ENCODE assay signal across 20 mouse cellular contexts in the genomic region with DNA sequence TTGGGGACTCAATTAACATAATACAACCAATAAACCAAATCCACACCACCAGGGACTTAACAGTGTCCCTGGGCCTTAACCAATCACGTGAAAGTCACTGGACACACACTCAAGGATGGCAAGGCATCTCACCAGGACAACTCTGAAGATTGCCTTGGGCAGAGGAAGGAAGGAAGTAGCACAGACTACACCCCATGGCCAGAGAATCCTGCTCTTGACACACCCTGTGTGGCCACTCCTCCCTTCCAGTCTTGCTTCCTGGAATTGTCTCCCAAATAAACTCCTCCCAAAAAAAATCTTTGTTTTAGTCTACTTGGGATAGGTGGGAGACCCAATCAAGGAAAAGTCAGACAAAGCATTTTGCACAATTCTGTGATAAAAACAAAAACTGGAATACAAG.
"Had no signal": no experiment of that assay in that cellular context is flagged by ENCODE, and none has a peak within 500 bp of the region (broad histone marks: within the 10 kb centered on the region; RNA-seq: fewer than 3 reads in every experiment).

No protein-coding gene starts in this region.

- H3K4me2 ChIP-seq: intestine, embryonic 15.5 days; kidney, embryonic 15.5 days; limb, embryonic 13.5 days; liver, embryonic 12.5 days; liver, embryonic 15.5 days; midbrain, embryonic 13.5 days had no signal

- H3K9ac ChIP-seq: intestine, embryonic 15.5 days; kidney, embryonic 15.5 days; limb, embryonic 13.5 days; liver, embryonic 12.5 days; liver, embryonic 15.5 days; midbrain, embryonic 13.5 days had no signal

- DNase-seq: kidney, adult 11 months; kidney, adult 8-10 months; kidney, postnatal 10 days; kidney, postnatal 36 days; layer of hippocampus, postnatal 36 days; liver; lung, adult 2 months; lung, postnatal 4 days; thymus, adult 18-20 months; thymus, postnatal 4 days had no signal

- H3K27me3 ChIP-seq: intestine, embryonic 15.5 days; kidney, embryonic 15.5 days; limb, embryonic 13.5 days; liver, embryonic 12.5 days; liver, embryonic 15.5 days; midbrain, embryonic 13.5 days had no signal

- ATAC-seq: intestine, embryonic 15.5 days; liver, embryonic 12.5 days; midbrain, embryonic 13.5 days; midbrain, embryonic 16.5 days had no signal

- H3K9me3 ChIP-seq: intestine, embryonic 15.5 days; kidney, embryonic 15.5 days; limb, embryonic 10.5 days; limb, embryonic 13.5 days; liver, embryonic 15.5 days; midbrain, embryonic 13.5 days had no signal

- H3K4me3 ChIP-seq: intestine, embryonic 15.5 days; kidney, embryonic 15.5 days; left cerebral cortex, adult 2 months; limb, embryonic 10.5 days; limb, embryonic 13.5 days; liver, embryonic 12.5 days; liver, embryonic 15.5 days; midbrain, embryonic 13.5 days; myocyte had no signal

- H3K27ac ChIP-seq: intestine, embryonic 15.5 days; kidney, embryonic 15.5 days; left cerebral cortex, adult 2 months; limb, embryonic 10.5 days; limb, embryonic 13.5 days; liver, embryonic 12.5 days; liver, embryonic 15.5 days; midbrain, embryonic 13.5 days had no signal

- H3K4me1 ChIP-seq: intestine, embryonic 15.5 days; kidney, embryonic 15.5 days; limb, embryonic 10.5 days; limb, embryonic 13.5 days; liver, embryonic 12.5 days; liver, embryonic 15.5 days had no signal
